Comparison of ENCODE assay signal across 25 mouse cellular contexts in the genomic region with DNA sequence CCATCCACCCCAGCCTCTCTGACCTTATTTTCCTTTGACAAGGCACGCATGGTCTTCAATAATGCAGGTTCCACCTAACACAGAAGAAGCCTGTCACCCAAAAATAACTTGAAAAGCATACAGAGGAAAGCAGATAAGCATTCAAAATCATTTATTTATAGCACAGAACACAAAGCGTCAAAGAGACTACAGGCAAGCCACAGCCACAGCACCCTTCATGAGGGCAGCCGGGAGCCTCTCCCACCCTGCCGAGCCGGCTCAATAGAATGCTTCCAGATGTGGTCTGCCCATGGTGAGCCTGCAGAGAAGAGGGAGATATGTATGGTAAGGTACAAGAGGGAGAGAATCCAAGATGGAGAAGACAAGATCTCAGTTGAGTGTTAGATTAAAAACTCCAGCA.
DNase-seq lines count a peak whose midpoint lies in the region; ATAC-seq and TF ChIP-seq lines count a peak whose summit lies in the region.
"Had no signal": no experiment of that assay in that cellular context is flagged by ENCODE, and none has a peak within 500 bp of the region (broad histone marks: within the 10 kb centered on the region; RNA-seq: fewer than 3 reads in every experiment).

No protein-coding gene starts in this region.

- peak; percentile 54 to 58 for DNase-seq in heart, adult 18-20 months
- no peak for DNase-seq in lung, postnatal 0 days (ENCODE audit: low spot score)
- DNase-seq in lung, postnatal 10 days = no peak
- DNase-seq in frontal cortex, postnatal 14 days (ENCODE audit: low spot score in 2 of 2) = no peak
- no peak for DNase-seq in B cell, adult 2 months
- DNase-seq: adrenal gland, adult 2 months; adrenal gland, postnatal 36 days; cerebellum, adult 18-20 months; forebrain, postnatal 0 days; liver, postnatal 0 days; right cerebral cortex, postnatal 25 days; thymus, postnatal 14 days had no signal

- H3K9ac ChIP-seq in heart, embryonic 11.5 days (ENCODE audit: low read depth, low read length) = no peak overlapping the region; the same call in 1 of the 2 replicates
- H3K9ac ChIP-seq in heart, embryonic 16.5 days (ENCODE audit: low read length) = peak overlapping the region; percentile 68
- no peak overlapping the region for H3K9ac ChIP-seq in lung, postnatal 0 days (replicated peaks; ENCODE audit: low read depth)
- H3K9ac ChIP-seq: embryonic facial prominence, embryonic 15.5 days; forebrain, embryonic 12.5 days; forebrain, postnatal 0 days; hindbrain, embryonic 12.5 days; limb, embryonic 13.5 days; liver, embryonic 12.5 days; liver, postnatal 0 days; midbrain, embryonic 13.5 days had no signal

- no peak for TF ChIP-seq EP300 in lung, postnatal 0 days (IDR thresholded peaks at IDR 0.05)

- H3K4me3 ChIP-seq in cortical plate, adult 2 months (ENCODE audit: insufficient read depth, low read length) = no peak overlapping the region
- 0 out of 2 replicates have a peak overlapping the region, but pooled peaks have one; percentile 6 for H3K4me3 ChIP-seq in heart, embryonic 11.5 days (ENCODE audit: low read depth, low read length)
- peak overlapping the region; percentile 48 for H3K4me3 ChIP-seq in heart, embryonic 16.5 days (ENCODE audit: low read length)
- no peak overlapping the region for H3K4me3 ChIP-seq in lung, postnatal 0 days (ENCODE audit: low read depth, low read length)
- H3K4me3 ChIP-seq: embryonic facial prominence, embryonic 10.5 days; embryonic facial prominence, embryonic 15.5 days; forebrain, embryonic 12.5 days; hindbrain, embryonic 12.5 days; limb, embryonic 13.5 days; liver, embryonic 12.5 days; midbrain, embryonic 13.5 days had no signal

- 0 out of 2 replicates have a peak overlapping the region, but pooled peaks have one; percentile 45 for H3K27ac ChIP-seq in cortical plate, adult 2 months (ENCODE audit: insufficient read depth, low read length)
- H3K27ac ChIP-seq in heart, embryonic 11.5 days (ENCODE audit: low read depth, low read length) = peak overlapping the region; percentile 67
- H3K27ac ChIP-seq in heart, embryonic 16.5 days (ENCODE audit: low read length) = peak overlapping the region; percentile 91
- H3K27ac ChIP-seq in lung, postnatal 0 days (ENCODE audit: low read length) = no peak overlapping the region
- H3K27ac ChIP-seq: embryonic facial prominence, embryonic 10.5 days; embryonic facial prominence, embryonic 15.5 days; forebrain, embryonic 12.5 days; hindbrain, embryonic 12.5 days; limb, embryonic 13.5 days; liver, embryonic 12.5 days; macrophage; midbrain, embryonic 13.5 days had no signal

- no peaks in the 10 kb centered on the region for H3K27me3 ChIP-seq in heart, embryonic 11.5 days (ENCODE audit: control insufficient read depth, insufficient read depth, low read length)
- no peaks in the 10 kb centered on the region for H3K27me3 ChIP-seq in heart, embryonic 16.5 days (ENCODE audit: control insufficient read depth, insufficient read depth, low read length)
- H3K27me3 ChIP-seq in lung, postnatal 0 days (replicated peaks; ENCODE audit: insufficient read depth, low read length) = no peaks in the 10 kb centered on the region
- H3K27me3 ChIP-seq: embryonic facial prominence, embryonic 15.5 days; hindbrain, embryonic 12.5 days; limb, embryonic 13.5 days; liver, embryonic 12.5 days; midbrain, embryonic 13.5 days had no signal

- no peaks in the 10 kb centered on the region for H3K36me3 ChIP-seq in heart, embryonic 11.5 days (ENCODE audit: control insufficient read depth, insufficient read depth, low read length)
- no peaks in the 10 kb centered on the region for H3K36me3 ChIP-seq in heart, embryonic 16.5 days (ENCODE audit: control insufficient read depth, insufficient read depth)
- no peaks in the 10 kb centered on the region for H3K36me3 ChIP-seq in lung, postnatal 0 days (ENCODE audit: insufficient read depth, low read length)
- H3K36me3 ChIP-seq: embryonic facial prominence, embryonic 10.5 days; embryonic facial prominence, embryonic 15.5 days; forebrain, embryonic 12.5 days; hindbrain, embryonic 12.5 days; limb, embryonic 13.5 days; liver, embryonic 12.5 days; midbrain, embryonic 13.5 days had no signal

- H3K4me2 ChIP-seq in heart, embryonic 11.5 days = peak overlapping the region; percentile 45
- peak overlapping the region; percentile 58 for H3K4me2 ChIP-seq in heart, embryonic 16.5 days (ENCODE audit: low read depth, low read length)
- no peak overlapping the region for H3K4me2 ChIP-seq in lung, postnatal 0 days (replicated peaks; ENCODE audit: low read depth, low read length)
- H3K4me2 ChIP-seq: embryonic facial prominence, embryonic 15.5 days; forebrain, embryonic 12.5 days; hindbrain, embryonic 12.5 days; limb, embryonic 13.5 days; liver, embryonic 12.5 days; midbrain, embryonic 13.5 days had no signal

- peak; percentile 63 for ATAC-seq in heart, embryonic 11.5 days (replicated peaks; ENCODE audit: insufficient number of reproducible peaks, low FRiP score, low TSS enrichment)
- ATAC-seq in heart, embryonic 16.5 days (replicated peaks; ENCODE audit: extremely low read depth, insufficient read depth, low FRiP score) = peak; percentile 86
- ATAC-seq in lung, postnatal 0 days = no peak
- ATAC-seq: activated CD4-positive, CD25-positive, alpha-beta regulatory T cell, adult 4 months; forebrain, postnatal 0 days; intestine, postnatal 0 days; liver, embryonic 12.5 days; liver, postnatal 0 days; midbrain, embryonic 13.5 days had no signal

- TF ChIP-seq CTCF in cortical plate, adult 2 months (IDR thresholded peaks at IDR 0.05; ENCODE audit: extremely low read depth, insufficient read depth, low read length) = no peak
- no peak for TF ChIP-seq CTCF in lung, postnatal 0 days (IDR thresholded peaks at IDR 0.05)

- H3K9me3 ChIP-seq in heart, embryonic 11.5 days (replicated peaks; ENCODE audit: control insufficient read depth, low read length) = no peaks in the 10 kb centered on the region
- H3K9me3 ChIP-seq in heart, embryonic 16.5 days (replicated peaks; ENCODE audit: control insufficient read depth, low read length) = no peaks in the 10 kb centered on the region
- H3K9me3 ChIP-seq in lung, postnatal 0 days (ENCODE audit: low read length) = no peaks in the 10 kb centered on the region
- H3K9me3 ChIP-seq: embryonic facial prominence, embryonic 10.5 days; embryonic facial prominence, embryonic 15.5 days; forebrain, embryonic 12.5 days; hindbrain, embryonic 12.5 days; limb, embryonic 13.5 days; liver, embryonic 12.5 days; midbrain, embryonic 13.5 days had no signal

- TF ChIP-seq POLR2A in cortical plate, adult 2 months (IDR thresholded peaks at IDR 0.05; ENCODE audit: extremely low read depth, insufficient read depth, low read length) = no peak

- H3K4me1 ChIP-seq in cortical plate, adult 2 months (ENCODE audit: control insufficient read depth, insufficient read depth, low read length) = no peaks in the 10 kb centered on the region
- H3K4me1 ChIP-seq in heart, embryonic 11.5 days (ENCODE audit: control insufficient read depth, insufficient read depth, low read length) = peaks cover 16% of the 10 kb centered on the region
- peaks cover 15% of the 10 kb centered on the region for H3K4me1 ChIP-seq in heart, embryonic 16.5 days (ENCODE audit: control insufficient read depth, insufficient read depth, low read length)
- H3K4me1 ChIP-seq in lung, postnatal 0 days (ENCODE audit: insufficient read depth, low read depth, low read length) = no peaks in the 10 kb centered on the region
- H3K4me1 ChIP-seq: embryonic facial prominence, embryonic 15.5 days; liver, embryonic 12.5 days had no signal

- whole genome bisulfite sequencing in heart, embryonic 11.5 days (ENCODE audit: insufficient replicate concordance) = 41% methylated on average over 5 of the region's 5 CpGs
- WGBS in heart, embryonic 16.5 days = 35% methylated on average over 5 of the region's 5 CpGs
- 67% methylated on average over 5 of the region's 5 CpGs for WGBS in lung, postnatal 0 days

Comparison
In these comparisons a context has a peak if more than half of its experiments do, and no peak if none do; other contexts are left out.
1. H3K4me3 ChIP-seq: peak in heart, embryonic 11.5 days (single experiment) and heart, embryonic 16.5 days (single experiment); none in cortical plate, adult 2 months (single experiment) and lung, postnatal 0 days (single experiment).
2. DNase-seq: peak in heart, adult 18-20 months (2 of 2); none in lung, postnatal 0 days (single experiment), lung, postnatal 10 days (single experiment), frontal cortex, postnatal 14 days (0 of 2) and B cell, adult 2 months (0 of 2).